Mouse (Mus musculus): ENCODE results near the gene Rps18.

- TF ChIP-seq CTCF (IDR thresholded peaks at IDR 0.05; ENCODE audit: borderline replicate concordance, insufficient read depth, low read length), result no peak
- TF ChIP-seq POLR2A (IDR thresholded peaks at IDR 0.05; ENCODE audit: low read depth, low read length), result no peak
Observed at GRCm38 (mm10) chr17:33943454-33943853, 12.3 kb downstream of the Rps18 start.

Measured in embryonic fibroblast, embryonic 13.5 days (primary cell).